Mouse (Mus musculus) hindlimb bud, embryonic 11.5 days (tissue): ENCODE data around the gene Sox18.

ENCODE experiments used
- DNase-seq: peaks from one replicate; pipeline ENCODE4 v3.0.0-alpha.2; 2012; ENCODE audit warnings: low read depth, low spot score; ENCODE audit errors: extremely low spot score

Gene Sox18

GRCm38 (mm10) chr2:181671326-181671725, at the start of gene Sox18:
Sox18 (minus strand) TSS chr2:181671640.
- DNase-seq, result no peak

DNA sequence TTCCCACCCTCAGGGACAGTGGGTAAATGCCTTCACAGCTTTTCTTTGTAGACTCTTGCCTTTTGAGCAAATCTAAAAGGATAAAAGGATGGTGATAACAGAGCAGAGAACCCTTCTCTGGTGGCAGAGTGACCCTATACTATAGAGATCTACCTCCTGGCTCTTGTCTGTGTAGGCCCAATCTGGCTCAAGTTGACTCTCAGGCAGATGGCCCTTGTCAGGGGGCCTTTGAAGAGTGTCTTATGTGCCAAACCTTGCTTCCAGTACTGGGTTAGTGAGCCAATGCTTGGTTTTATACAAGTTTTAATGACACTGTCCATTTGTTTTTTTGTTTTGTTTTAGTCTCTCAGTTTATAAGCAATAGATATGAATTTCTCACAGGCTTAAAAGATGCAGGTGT, 49.8 kb upstream of the Sox18 start:
- no peak for DNase-seq

DNA sequence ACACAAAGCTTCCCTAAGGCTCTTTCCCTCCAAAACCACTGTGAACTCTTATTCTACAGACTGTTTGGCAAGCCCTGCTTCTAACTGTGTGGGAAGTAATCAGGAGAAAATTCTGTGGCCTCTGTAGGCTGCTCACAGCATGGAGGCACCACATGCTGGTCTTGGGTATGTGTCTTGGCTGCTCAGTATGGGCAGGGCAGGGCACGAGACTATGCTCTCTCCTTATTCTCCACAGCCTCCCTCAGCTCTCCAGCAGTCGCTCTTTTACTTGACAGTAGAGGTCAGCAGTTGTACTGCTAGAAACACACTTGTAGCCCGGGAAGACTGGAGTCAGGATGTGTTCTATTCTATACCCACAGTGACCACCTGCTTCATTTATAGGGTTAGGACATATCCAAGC, 48.6 kb upstream of the Sox18 start:
- DNase-seq, result no peak

DNA sequence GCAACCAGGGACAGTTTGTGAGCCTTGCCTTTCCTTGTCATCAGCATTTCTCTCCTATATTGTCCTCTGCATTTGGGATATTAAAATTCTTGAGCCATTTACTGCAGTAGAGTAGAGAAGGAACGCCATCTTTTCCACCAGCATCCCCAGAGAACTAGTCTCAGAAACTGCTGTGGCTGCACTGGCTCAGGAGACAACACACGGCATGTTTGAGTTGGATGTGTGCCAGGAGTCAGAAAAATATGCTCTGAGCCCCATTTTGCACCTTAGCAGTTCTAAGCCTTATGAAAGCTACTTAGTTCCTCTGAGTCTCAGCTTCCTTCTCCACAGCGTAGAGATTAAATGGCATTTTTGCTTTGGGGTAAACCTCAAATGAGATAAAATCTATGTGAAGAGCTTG, 45.6 kb upstream of the Sox18 start:
- no peak for DNase-seq

DNA sequence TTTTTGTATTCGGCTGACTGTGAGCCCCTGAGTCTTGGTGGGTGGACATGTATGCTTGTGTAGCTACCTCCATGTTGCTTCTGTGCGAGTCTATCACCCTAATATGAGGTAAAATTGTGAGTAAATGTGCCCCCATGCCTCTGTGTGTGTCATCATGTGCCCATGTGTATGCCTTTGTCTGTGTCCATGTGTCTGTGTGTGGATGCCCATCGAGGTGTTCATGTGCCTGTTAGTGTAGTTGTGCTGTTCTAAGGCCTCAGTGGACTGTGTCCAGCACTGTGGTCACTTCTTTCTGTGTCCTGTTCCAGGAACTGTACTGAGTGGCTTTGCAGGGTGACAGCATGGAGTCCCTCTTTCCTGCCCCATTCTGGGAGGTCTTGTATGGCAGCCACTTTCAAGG, 43.9 kb upstream of the Sox18 start:
- no peak for DNase-seq

DNA sequence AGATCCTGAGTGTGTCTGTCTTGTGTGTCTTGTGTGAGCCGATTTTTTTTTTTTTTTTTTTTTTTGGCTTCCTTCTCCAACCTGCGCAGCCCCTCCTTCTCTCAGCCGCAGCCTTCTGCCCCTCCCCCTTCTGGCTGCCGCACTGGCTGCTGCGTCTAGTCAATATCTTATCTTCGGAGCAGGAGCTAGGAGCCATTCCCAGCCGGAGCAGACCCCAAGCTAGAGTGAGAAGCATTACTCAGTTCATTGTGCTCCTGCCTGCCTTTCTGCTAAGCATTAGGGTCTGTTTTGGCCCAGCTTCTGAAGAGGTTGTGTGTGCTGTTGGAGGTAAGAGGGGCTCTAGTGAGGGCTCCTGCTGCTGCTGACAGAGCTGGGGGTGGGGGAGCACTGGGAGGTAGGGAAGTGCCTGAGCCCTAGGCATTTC, 43.5 kb upstream of the Sox18 start, which contains the start of gene Oprl1:
Gene Oprl1, plus strand, starts transcription at position 114 of the 424 bp plus-strand sequence.
- DNase-seq, result no peak

GRCm38 (mm10) chr2:181713749-181714148, 42.3 kb upstream of the Sox18 start:
- DNase-seq, result no peak

DNA sequence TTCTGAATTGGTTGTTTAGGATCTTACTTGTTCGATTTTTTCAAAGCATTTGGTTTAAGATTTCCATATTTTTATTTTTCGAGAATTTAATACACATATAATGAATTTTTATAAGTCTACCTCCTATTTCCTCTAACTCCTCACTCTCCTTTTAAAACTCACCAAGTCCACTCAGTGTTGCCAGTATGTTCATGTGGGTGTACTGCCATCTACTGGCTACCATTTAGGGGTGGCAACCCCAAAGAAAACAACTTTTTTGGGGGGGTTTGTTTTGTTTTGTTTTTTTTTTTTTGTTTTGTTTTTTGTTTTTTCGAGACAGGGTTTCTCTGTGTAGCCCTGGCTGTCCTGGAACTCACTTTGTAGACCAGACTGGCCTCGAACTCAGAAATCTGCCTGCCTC, 35.2 kb upstream of the Sox18 start:
- no peak for DNase-seq

DNA sequence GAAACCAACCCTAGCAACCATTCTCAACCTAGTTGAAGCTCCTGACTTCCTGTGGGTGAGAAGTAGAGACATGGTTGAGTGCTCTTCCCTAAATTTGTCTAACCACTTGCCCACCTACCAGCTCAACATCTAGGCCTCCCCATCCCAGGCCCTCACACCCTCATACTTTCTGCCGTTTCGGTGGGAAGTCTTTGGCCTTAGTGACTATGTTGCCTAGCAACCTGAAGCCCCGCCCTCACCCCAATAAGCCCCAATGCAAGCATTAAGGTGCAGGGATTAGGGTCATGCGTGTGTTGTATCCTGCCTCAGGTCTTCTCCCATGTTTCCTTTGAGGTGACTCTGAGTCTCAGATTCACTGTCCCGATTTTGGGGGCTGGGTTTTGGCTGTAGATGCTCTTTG, 26.8 kb upstream of the Sox18 start, which contains the start of gene Lkaaear1:
Gene Lkaaear1, minus strand, starts transcription at position 202 of the 400 bp plus-strand sequence.
- DNase-seq, result no peak

- no peak for DNase-seq
These were observed 25.5 kb upstream of the Sox18 start for GRCm38 (mm10) chr2:181696801-181697420.

DNA sequence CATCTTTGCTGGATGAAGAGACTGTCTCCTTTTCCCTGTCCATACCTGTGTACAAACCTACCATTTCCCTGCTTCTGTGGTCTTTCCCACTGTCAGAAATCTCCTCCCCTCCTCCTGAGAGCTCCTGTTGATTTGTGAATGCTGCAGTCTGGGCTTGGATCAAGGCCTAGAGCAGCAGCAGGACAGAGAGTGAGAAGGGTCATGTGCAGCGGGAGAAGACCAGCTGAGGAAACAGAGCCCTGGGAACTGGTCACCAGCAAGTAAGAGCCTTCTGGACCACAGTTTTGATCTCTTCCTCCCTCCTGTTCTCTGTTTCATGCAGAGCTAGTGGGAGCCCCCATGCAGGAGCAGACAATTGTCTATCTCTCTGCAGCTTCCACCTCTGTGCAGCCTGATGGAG, 24.3 kb upstream of the Sox18 start:
- DNase-seq, result no peak

DNA sequence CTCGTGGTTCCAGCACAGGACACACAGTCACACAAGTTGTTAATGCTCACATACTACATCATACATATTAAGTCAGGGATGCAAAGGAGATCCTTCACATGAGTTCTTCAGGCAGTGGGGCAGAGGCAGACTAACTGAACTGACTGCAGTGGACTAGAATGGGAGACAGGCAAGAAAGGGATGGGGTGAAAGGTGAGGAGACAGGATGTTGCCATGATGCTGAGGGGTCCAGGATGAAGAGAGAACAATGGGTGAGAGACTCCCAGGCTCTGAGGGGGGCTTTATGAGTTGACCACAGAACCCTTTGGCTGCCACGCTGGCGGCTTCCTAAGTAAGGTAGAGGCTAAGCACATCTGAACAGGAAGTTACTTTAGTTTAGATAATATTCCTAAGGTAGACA, 23.1 kb upstream of the Sox18 start:
- no peak for DNase-seq

- DNase-seq, result no peak
These were observed 22.2 kb upstream of the Sox18 start, which contains the start of gene Rgs19 for GRCm38 (mm10) chr2:181693339-181694280. Rgs19 (minus strand) TSS chr2:181693977.

DNA sequence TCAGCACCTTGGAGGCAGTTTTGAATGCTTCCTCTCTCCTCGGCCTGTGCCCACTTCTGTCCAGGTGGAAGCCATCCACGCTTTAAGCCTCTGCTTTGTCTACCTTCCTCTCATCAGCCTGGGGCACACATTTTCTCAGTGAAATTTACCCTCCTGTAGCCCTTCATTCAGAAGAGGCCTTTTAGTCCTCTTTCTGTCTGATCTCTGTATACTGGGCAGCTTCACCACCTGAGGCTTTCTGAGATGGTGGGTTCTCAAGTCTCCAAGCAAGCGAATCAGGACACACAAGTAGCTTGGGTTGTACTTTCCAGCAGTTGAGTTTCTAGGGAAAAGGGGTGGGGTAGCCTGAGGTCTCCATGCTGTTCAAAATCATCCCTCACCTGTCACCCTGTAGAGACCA, 20.9 kb upstream of the Sox18 start:
- DNase-seq, result no peak

DNA sequence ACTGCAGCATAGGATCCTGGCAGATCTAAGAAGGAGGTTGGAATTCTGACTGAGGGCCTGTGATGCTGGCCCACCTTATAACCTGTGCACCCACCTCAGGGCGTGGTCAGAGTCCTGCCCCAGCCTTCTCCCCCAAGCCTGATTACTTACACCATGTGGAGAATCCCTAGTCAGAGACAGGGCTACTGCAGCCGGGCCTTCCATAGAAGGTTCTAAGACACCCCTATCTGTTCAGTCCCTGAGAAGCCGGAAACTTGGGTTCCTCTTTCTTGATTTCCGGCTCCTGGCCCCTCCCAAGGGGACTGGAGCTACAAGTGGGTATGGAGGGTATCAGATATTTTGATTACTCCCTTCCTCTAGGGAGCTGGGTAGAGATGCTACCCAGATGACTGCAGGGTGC, 20.1 kb upstream of the Sox18 start:
- DNase-seq, result no peak

DNA sequence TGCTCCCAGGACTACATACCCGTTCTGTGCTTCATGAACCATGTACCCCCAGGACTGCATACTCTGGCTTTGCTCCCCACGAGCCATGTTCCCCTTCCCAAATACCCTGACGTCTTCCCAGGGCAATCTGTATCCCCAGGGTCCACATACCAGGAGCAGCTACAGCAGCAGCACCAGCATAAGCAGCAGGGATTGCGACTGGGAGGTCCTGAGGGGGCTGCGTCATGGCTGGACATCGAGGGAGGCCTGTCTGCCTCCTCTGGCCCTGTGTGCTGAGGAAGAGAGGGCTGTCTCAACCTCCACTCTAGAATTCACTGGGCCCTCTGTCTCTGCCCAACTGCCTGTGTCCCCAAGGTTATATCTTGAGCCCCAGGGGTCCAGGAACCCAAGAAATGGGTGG, 19.6 kb upstream of the Sox18 start:
- no peak for DNase-seq

- DNase-seq, result no peak
These were observed 18.2 kb upstream of the Sox18 start for GRCm38 (mm10) chr2:181689466-181690160.

DNA sequence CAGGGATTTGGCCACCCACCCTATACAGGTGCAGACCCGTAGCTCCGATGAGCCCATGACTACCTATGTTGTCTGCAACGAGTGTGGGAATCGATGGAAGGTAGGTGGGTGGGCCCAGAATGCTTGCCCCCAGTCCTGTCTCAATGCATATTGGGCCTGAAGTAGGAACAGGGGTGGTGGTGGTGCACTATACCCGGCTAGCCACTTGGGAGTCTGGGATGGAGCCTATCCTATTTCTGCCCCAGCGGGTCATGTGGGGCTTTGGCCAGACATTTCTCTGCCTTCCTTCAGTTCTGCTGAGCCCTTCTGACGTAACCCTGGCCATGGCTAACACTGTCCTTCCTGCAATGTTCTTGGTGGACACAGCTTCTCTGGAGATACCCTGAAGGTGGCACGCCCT, 16.1 kb upstream of the Sox18 start:
- DNase-seq, result no peak

DNA sequence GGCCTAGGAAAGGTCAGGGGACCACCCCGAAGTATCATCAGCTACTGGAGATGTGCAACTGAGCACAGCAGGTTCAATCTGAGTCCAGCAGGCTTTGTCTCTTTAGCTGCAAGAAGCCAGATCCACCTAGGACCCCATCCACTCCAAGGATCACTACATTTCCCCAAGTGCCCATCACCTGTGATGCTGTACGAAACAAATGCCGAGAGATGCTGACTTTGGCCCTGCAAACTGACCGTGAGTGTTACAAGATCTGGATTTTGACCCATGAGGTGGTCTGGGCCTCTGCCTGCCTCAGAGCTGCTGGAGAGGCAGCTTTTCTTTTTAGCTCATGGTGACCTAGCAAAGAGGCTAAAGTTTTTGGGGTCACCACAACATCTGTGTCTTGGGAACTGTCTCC, 14.2 kb upstream of the Sox18 start:
- no peak for DNase-seq

GRCm38 (mm10) chr2:181684713-181685112, 13.3 kb upstream of the Sox18 start:
- no peak for DNase-seq

DNA sequence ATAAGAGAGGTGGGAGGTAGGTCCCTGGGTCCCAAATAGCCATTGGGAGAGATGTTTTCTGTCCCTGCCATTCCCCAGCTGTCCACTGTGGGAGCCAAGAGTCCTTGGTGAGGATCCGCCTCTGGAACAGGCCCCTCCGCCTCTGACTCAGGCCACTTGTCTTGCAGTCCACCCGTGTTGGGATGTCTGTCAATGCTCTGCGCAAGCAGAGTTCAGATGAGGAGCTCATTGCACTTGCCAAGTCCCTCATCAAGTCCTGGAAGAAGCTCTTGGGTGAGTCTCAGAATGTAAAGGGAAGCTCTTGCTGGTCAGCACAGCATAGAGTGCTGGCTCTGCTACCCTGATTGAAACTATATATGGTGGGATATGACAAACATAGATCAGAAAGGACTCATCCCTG, 11.9 kb upstream of the Sox18 start:
- DNase-seq, result no peak

DNA sequence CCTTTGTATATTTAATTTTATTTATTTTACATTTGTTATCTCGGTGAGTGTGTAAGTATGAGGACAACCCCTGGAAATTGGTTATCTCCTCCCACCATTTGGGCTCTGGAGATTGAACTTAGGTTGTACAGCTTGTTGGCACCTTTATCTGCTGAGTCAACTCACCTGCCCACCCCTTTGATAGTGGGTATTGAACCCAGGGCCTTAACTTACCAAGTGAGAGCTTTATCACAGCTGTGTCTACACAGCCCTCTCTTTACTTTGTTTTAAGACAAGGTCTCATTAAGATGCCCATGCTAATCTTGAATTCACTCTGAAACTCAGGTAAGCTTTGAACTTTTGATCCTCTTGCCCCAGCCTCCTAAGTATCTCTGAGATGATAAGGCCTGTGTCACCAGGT, 10.5 kb upstream of the Sox18 start:
- DNase-seq, result no peak
